Mouse (Mus musculus) CH12.LX (cell line): Measurements from ENCODE around the gene Pcbd1. TPM values are rescaled to one million over a fixed set of nuclear protein-coding genes. Genes with fewer than 3 reads are reported as not detected.
A peak's percentile ranks its signal among the peaks of the same experiment; 100 is the strongest.

ENCODE experiments used
- DNase-seq: peaks from one replicate; pipeline ENCODE4 v3.0.0-alpha.2; 2013; ENCODE audit errors: extremely low read depth
- H3K27ac ChIP-seq: 2 replicates; pipeline ENCODE4 v1.5.1; 2012; ENCODE audit warnings: low read depth, mild to moderate bottlenecking, control low read depth, moderate library complexity; ENCODE audit not compliant: insufficient read depth
- H3K27me3 ChIP-seq: replicated peaks from 2 replicates; pipeline ENCODE3; 2012; ENCODE audit warnings: inconsistent platforms
- H3K36me3 ChIP-seq, 2 experiments: replicated peaks in 1 of 2; 2 replicates each; pipeline versions ENCODE3 to v1.6.1; 2012; ENCODE audit warnings: inconsistent platforms in 1 of 2, low read length in 1 of 2, mild to moderate bottlenecking in 1 of 2, mixed read lengths in 1 of 2, moderate library complexity in 1 of 2; ENCODE audit not compliant: control insufficient read depth in 1 of 2, insufficient read depth in 1 of 2
- H3K4me1 ChIP-seq, 2 experiments: 2 replicates each; pipeline ENCODE4 v1.6.1; 2012; ENCODE audit warnings: inconsistent platforms in 1 of 2, moderate library complexity in 1 of 2; ENCODE audit not compliant: insufficient read depth in 2 of 2, control insufficient read depth in 1 of 2
- H3K4me2 ChIP-seq: 2 replicates; pipeline ENCODE4 v1.6.1; 2012; ENCODE audit warnings: low read depth, mild to moderate bottlenecking, control low read depth; ENCODE audit not compliant: poor library complexity, insufficient read depth, severe bottlenecking
- H3K4me3 ChIP-seq, 3 experiments: fragments of 150-350 bp in 1 of 3; sonication (generic) in 1 of 3; replicated peaks in 1 of 3; 2 replicates each; pipeline versions ENCODE3 to v1.5.1; 2011 to 2012; ENCODE audit warnings: low read depth in 2 of 3, low read length in 2 of 3, mild to moderate bottlenecking in 2 of 3, moderate library complexity in 2 of 3, control low read depth in 1 of 3, improper control_type of control experiment in 1 of 3, inconsistent platforms in 1 of 3, mixed read lengths in 1 of 3; ENCODE audit not compliant: poor library complexity in 1 of 3
- H3K79me2 ChIP-seq: replicated peaks from 2 replicates; pipeline ENCODE4 v1.6.1; 2012; ENCODE audit warnings: mild to moderate bottlenecking, moderate library complexity; ENCODE audit not compliant: control insufficient read depth, poor library complexity, insufficient read depth, severe bottlenecking; ENCODE audit errors: extremely low read depth
- H3K9ac ChIP-seq: 2 replicates; pipeline ENCODE4 v1.6.1; 2012; ENCODE audit warnings: low read depth, mild to moderate bottlenecking, control low read depth, moderate library complexity; ENCODE audit not compliant: insufficient read depth
- H3K9me3 ChIP-seq: replicated peaks from 2 replicates; pipeline ENCODE3; 2012; ENCODE audit warnings: low read length, inconsistent platforms, mixed read lengths
- BHLHE40 ChIP-seq: IDR thresholded peaks from 2 replicates; pipeline ENCODE4 v1.6.1; 2011; ENCODE audit warnings: mild to moderate bottlenecking, low read depth, low read length, improper control_type of control experiment
- CHD2 ChIP-seq: IDR thresholded peaks from 2 replicates; pipeline ENCODE4 v1.6.1; 2011; ENCODE audit warnings: low read length, improper control_type of control experiment
- CTCF ChIP-seq, 2 experiments: IDR thresholded peaks in 1 of 2; conservative IDR thresholded peaks in 1 of 2; 2 replicates each; pipeline ENCODE4 v1.5.1; 2011 to 2012; ENCODE audit warnings: low read depth in 2 of 2, low read length in 2 of 2, improper control_type of control experiment in 1 of 2, inconsistent platforms in 1 of 2, mild to moderate bottlenecking in 1 of 2, moderate library complexity in 1 of 2
- E2F4 ChIP-seq: IDR thresholded peaks from 2 replicates; pipeline ENCODE4 v1.6.1; 2011; ENCODE audit warnings: low read depth, low read length, improper control_type of control experiment; ENCODE audit not compliant: insufficient replicate concordance
- ELF1 ChIP-seq: IDR thresholded peaks from 2 replicates; pipeline ENCODE4 v1.6.1; 2014; ENCODE audit warnings: low read depth, mild to moderate bottlenecking, inconsistent platforms, low read length, improper control_type of control experiment
- EP300 ChIP-seq: IDR thresholded peaks from 2 replicates; pipeline ENCODE4 v1.6.1; 2011; ENCODE audit warnings: low read length, improper control_type of control experiment
- ETS1 ChIP-seq: conservative IDR thresholded peaks from 2 replicates; pipeline ENCODE4 v1.6.1; 2012; ENCODE audit warnings: low read depth, mild to moderate bottlenecking, inconsistent platforms, low read length, improper control_type of control experiment, moderate library complexity
- GABPA ChIP-seq: IDR thresholded peaks from 2 replicates; pipeline ENCODE4 v1.6.1; 2012; ENCODE audit warnings: low read depth, low read length, improper control_type of control experiment, inconsistent platforms; ENCODE audit not compliant: insufficient replicate concordance
- HCFC1 ChIP-seq: IDR thresholded peaks from 2 replicates; pipeline ENCODE4 v1.6.1; 2012; ENCODE audit warnings: low read depth, mild to moderate bottlenecking, inconsistent platforms, low read length, improper control_type of control experiment
- JUN ChIP-seq: IDR thresholded peaks from 2 replicates; pipeline ENCODE4 v1.6.1; 2011; ENCODE audit warnings: low read depth, mild to moderate bottlenecking, low read length, improper control_type of control experiment, moderate library complexity; ENCODE audit not compliant: insufficient read depth
- KAT2A ChIP-seq: IDR thresholded peaks from 2 replicates; pipeline ENCODE4 v1.6.1; 2012; ENCODE audit warnings: low read length, improper control_type of control experiment, inconsistent platforms; ENCODE audit not compliant: insufficient replicate concordance
- MAFK ChIP-seq: IDR thresholded peaks from 2 replicates; pipeline ENCODE4 v1.6.1; 2011; ENCODE audit warnings: low read length, improper control_type of control experiment; ENCODE audit not compliant: insufficient replicate concordance
- MAX ChIP-seq: IDR thresholded peaks from 2 replicates; pipeline ENCODE4 v1.6.1; 2011; ENCODE audit warnings: low read length, improper control_type of control experiment
- MEF2A ChIP-seq: IDR thresholded peaks from 2 replicates; pipeline ENCODE4 v1.6.1; 2014; ENCODE audit warnings: low read depth, mild to moderate bottlenecking, inconsistent platforms, low read length, improper control_type of control experiment, borderline replicate concordance
- MXI1 ChIP-seq: IDR thresholded peaks from 2 replicates; pipeline ENCODE4 v1.6.1; 2011; ENCODE audit warnings: mild to moderate bottlenecking, low read depth, low read length, improper control_type of control experiment
- MYC ChIP-seq: IDR thresholded peaks from 2 replicates; pipeline ENCODE4 v1.6.1; 2011; ENCODE audit warnings: low read depth, mild to moderate bottlenecking, improper control_type of control experiment, low read length
- NELFE ChIP-seq: IDR thresholded peaks from 2 replicates; pipeline ENCODE4 v1.6.1; 2011; ENCODE audit warnings: low read depth, low read length, improper control_type of control experiment
- RAD21 ChIP-seq: IDR thresholded peaks from 2 replicates; pipeline ENCODE4 v1.6.1; 2011; ENCODE audit warnings: low read depth, mild to moderate bottlenecking, low read length, improper control_type of control experiment, moderate library complexity
- TBP ChIP-seq: conservative IDR thresholded peaks from 2 replicates; pipeline ENCODE4 v1.6.1; 2011; ENCODE audit warnings: low read depth, low read length, improper control_type of control experiment
- TCF12 ChIP-seq: IDR thresholded peaks from 2 replicates; pipeline ENCODE4 v1.6.1; 2014; ENCODE audit warnings: low read depth, mild to moderate bottlenecking, inconsistent platforms, low read length, improper control_type of control experiment
- UBTF ChIP-seq: IDR thresholded peaks from 2 replicates; pipeline ENCODE4 v1.6.1; 2012; ENCODE audit warnings: low read depth, mild to moderate bottlenecking, inconsistent platforms, low read length, improper control_type of control experiment, moderate library complexity
- USF1 ChIP-seq: IDR thresholded peaks from 2 replicates; pipeline ENCODE4 v1.6.1; 2014; ENCODE audit warnings: low read depth, mild to moderate bottlenecking, inconsistent platforms, low read length, improper control_type of control experiment
- USF2 ChIP-seq: conservative IDR thresholded peaks from 2 replicates; pipeline ENCODE4 v1.6.1; 2011; ENCODE audit warnings: low read depth, low read length, improper control_type of control experiment
- ZKSCAN1 ChIP-seq: IDR thresholded peaks from 2 replicates; pipeline ENCODE4 v1.6.1; 2012; ENCODE audit warnings: low read depth, inconsistent platforms, low read length, improper control_type of control experiment, borderline replicate concordance
- ZMIZ1 ChIP-seq: IDR thresholded peaks from 2 replicates; pipeline ENCODE4 v1.6.1; 2012; ENCODE audit warnings: low read depth, mild to moderate bottlenecking, inconsistent platforms, low read length, improper control_type of control experiment
- dilution Hi-C: fragments of 300-500 bp; cut with MboI; formaldehyde crosslinking; loops from 2 replicates; pipeline ENCODE4 v1.14.3; 2020; ENCODE audit warnings: low sequenced_read_pairs; ENCODE audit not compliant: extremely low pct_unique_long_range_greater_than_20kb, extremely low pct_ligation_motif_present
- in situ Hi-C: fragments of 300-500 bp; cut with MboI; formaldehyde crosslinking; loops from 3 replicates; pipeline ENCODE4 v1.14.3; 2019; ENCODE audit warnings: low sequenced_read_pairs, low pct_ligation_motif_present, low pct_unique_long_range_greater_than_20kb, mixed read lengths
- polyA plus RNA-seq: library from polyadenylated mRNA; unstranded; fragments of >175 nt; gene quantifications from 2 replicates; pipeline ENCODE4 v1.2.1, GENCODE M21; 2012; ENCODE audit warnings: low read depth; ENCODE audit not compliant: insufficient read length
- total RNA-seq, 2 experiments: library from RNA; depleted of rRNA; stranded (reverse); fragments of 300-350 nt in 1 of 2; fragments of >200 nt in 1 of 2; gene quantifications; 2 replicates each; pipeline ENCODE4 v1.2.3; 2012 to 2014

The Pcbd1 gene
- total and polyA plus RNA-seq, 3 experiments: 19.3 to 36.1 (median 22.5) TPM

- no peaks in the 10 kb centered on the region for H3K27me3 ChIP-seq
- TF ChIP-seq NELFE: no peak
- TF ChIP-seq MYC: no peak
- no peak for TF ChIP-seq ELF1
- TF ChIP-seq TCF12: no peak
- TF ChIP-seq RAD21: no peak
- TF ChIP-seq EP300: no peak
- no peak for TF ChIP-seq MAFK
- no peak for TF ChIP-seq CTCF (conservative IDR thresholded peaks at IDR 0.05 in 1 of 2, IDR thresholded peaks at IDR 0.05 in 1 of 2; ENCODE audit: low read depth in 2 of 2, low read length in 2 of 2)
- no peak for TF ChIP-seq ETS1
- TF ChIP-seq E2F4: no peak
- TF ChIP-seq HCFC1: no peak
- TF ChIP-seq GABPA: no peak
- no peak for TF ChIP-seq UBTF
- no peak for TF ChIP-seq MAX
- TF ChIP-seq ZKSCAN1: no peak
- TF ChIP-seq ZMIZ1: no peak
- no peak for TF ChIP-seq JUN
- TF ChIP-seq CHD2: no peak
- no peak for TF ChIP-seq MEF2A
- TF ChIP-seq TBP: no peak
- no peak overlapping the region for H3K4me2 ChIP-seq
- H3K27ac ChIP-seq: no peak overlapping the region
- in situ Hi-C loops: no loop called here
- H3K36me3 ChIP-seq: peaks cover 3 to 46% of the 10 kb centered on the region in 2 experiments
- peaks cover 2% of the 10 kb centered on the region for H3K79me2 ChIP-seq
- no peak overlapping the region for H3K9ac ChIP-seq
- H3K4me3 ChIP-seq: no peak overlapping the region
- no peaks in the 10 kb centered on the region for H3K9me3 ChIP-seq
- dilution Hi-C loops: no loop called here
- DNase-seq: no peak
- H3K4me1 ChIP-seq: peaks cover 3 to 43% of the 10 kb centered on the region in 2 experiments; a peak in 3 of 4 replicates
These were observed 48.4 kb downstream of the Pcbd1 start for GRCm38 (mm10) chr10:61137567-61137966.

GRCm38 (mm10) chr10:61143343-61143742 is 54.2 kb downstream of the Pcbd1 start:
- H3K4me2 ChIP-seq: peak overlapping the region; percentile 11; the same call in 1 of the 2 replicates
- H3K27me3 ChIP-seq: no peaks in the 10 kb centered on the region
- H3K4me3 ChIP-seq: no peak overlapping the region
- DNase-seq: peak; percentile 71
- peaks cover 3 to 42% of the 10 kb centered on the region in 2 experiments; a peak in 3 of 4 replicates for H3K4me1 ChIP-seq
- no peak overlapping the region for H3K9ac ChIP-seq
- peaks cover 14% of the 10 kb centered on the region for H3K79me2 ChIP-seq
- H3K9me3 ChIP-seq: no peaks in the 10 kb centered on the region
- dilution Hi-C loops: no loop called here
- H3K36me3 ChIP-seq: peaks cover 3 to 33% of the 10 kb centered on the region in 2 experiments
- H3K27ac ChIP-seq: no peak overlapping the region; the same call in 1 of the 2 replicates
- in situ Hi-C loops: no loop called here
- TF ChIP-seq HCFC1: no peak
- TF ChIP-seq EP300: peak; percentile 62
- TF ChIP-seq MAFK: 0 out of 2 replicates have a peak, but pooled peaks have one; percentile 33
- TF ChIP-seq KAT2A: no peak
- TF ChIP-seq MXI1: no peak
- peak; percentile 89 for TF ChIP-seq USF1
- TF ChIP-seq BHLHE40: peak; percentile 79
- TF ChIP-seq MAX: peak; percentile 51; the same call in 1 of the 2 replicates
- TF ChIP-seq USF2: peak; percentile 95
- TF ChIP-seq, all 38 proteins: peak for 6
